Mouse (Mus musculus): ENCODE data around the gene Klc3.
A peak's percentile ranks its signal among the peaks of the same experiment; 100 is the strongest.

Klc3 gene

GRCm38 (mm10) chr7:19403731-19404296 lies at the start of gene Klc3:
Gene Klc3, minus strand, starts transcription at chr7:19404104.
- peak in 1 of 2 experiments; percentile 53 for DNase-seq

GRCm38 (mm10) chr7:19449165-19449564 lies 45.3 kb upstream of the Klc3 start:
- peak; percentile 76 to 80 for DNase-seq

GRCm38 (mm10) chr7:19447689-19448088 lies 43.8 kb upstream of the Klc3 start:
- peak; percentile 85 to 89 for DNase-seq

- DNase-seq = no peak
Observed at GRCm38 (mm10) chr7:19444801-19445200, 40.9 kb upstream of the Klc3 start.

GRCm38 (mm10) chr7:19443344-19443743 lies 39.4 kb upstream of the Klc3 start:
- DNase-seq = peak; percentile 95 to 99

GRCm38 (mm10) chr7:19441448-19442091 lies 37.7 kb upstream of the Klc3 start:
- DNase-seq = no peak

- no peak for DNase-seq
Observed at GRCm38 (mm10) chr7:19437048-19437447, 33.1 kb upstream of the Klc3 start.

GRCm38 (mm10) chr7:19436276-19436675 lies 32.4 kb upstream of the Klc3 start:
- DNase-seq = no peak

- DNase-seq = no peak
Observed at GRCm38 (mm10) chr7:19432475-19432874, 28.6 kb upstream of the Klc3 start.

- DNase-seq = no peak
Observed at GRCm38 (mm10) chr7:19430402-19430801, 26.5 kb upstream of the Klc3 start.

GRCm38 (mm10) chr7:19429726-19430125 lies 25.8 kb upstream of the Klc3 start:
- DNase-seq = peak; percentile 83 to 86

- peak; percentile 55 to 63 for DNase-seq
Observed at GRCm38 (mm10) chr7:19427999-19428650, 24.2 kb upstream of the Klc3 start.

GRCm38 (mm10) chr7:19426888-19427287 lies 23.0 kb upstream of the Klc3 start:
- DNase-seq = no peak

- DNase-seq = no peak
Observed at GRCm38 (mm10) chr7:19426349-19426748, 22.4 kb upstream of the Klc3 start.

GRCm38 (mm10) chr7:19424051-19424450 lies 20.1 kb upstream of the Klc3 start:
- DNase-seq = no peak

GRCm38 (mm10) chr7:19423083-19423482 lies 19.2 kb upstream of the Klc3 start:
- no peak for DNase-seq

- DNase-seq = peak; percentile 96
Observed at GRCm38 (mm10) chr7:19420821-19421636, 17.1 kb upstream of the Klc3 start.

- no peak for DNase-seq
Observed at GRCm38 (mm10) chr7:19420121-19420520, 16.2 kb upstream of the Klc3 start.

- no peak for DNase-seq
Observed at GRCm38 (mm10) chr7:19416590-19416989, 12.7 kb upstream of the Klc3 start.

GRCm38 (mm10) chr7:19413525-19413924 lies 9.6 kb upstream of the Klc3 start:
- DNase-seq = no peak

GRCm38 (mm10) chr7:19411783-19412182 lies 7.9 kb upstream of the Klc3 start:
- no peak for DNase-seq

- DNase-seq = no peak
Observed at GRCm38 (mm10) chr7:19410766-19411344, 7.0 kb upstream of the Klc3 start.

- no peak for DNase-seq
Observed at GRCm38 (mm10) chr7:19409753-19410152, 5.8 kb upstream of the Klc3 start.

Data from cerebellum, postnatal 10 days (tissue).